Mouse (Mus musculus): ENCODE measurements around the gene Slc4a5.

DNA sequence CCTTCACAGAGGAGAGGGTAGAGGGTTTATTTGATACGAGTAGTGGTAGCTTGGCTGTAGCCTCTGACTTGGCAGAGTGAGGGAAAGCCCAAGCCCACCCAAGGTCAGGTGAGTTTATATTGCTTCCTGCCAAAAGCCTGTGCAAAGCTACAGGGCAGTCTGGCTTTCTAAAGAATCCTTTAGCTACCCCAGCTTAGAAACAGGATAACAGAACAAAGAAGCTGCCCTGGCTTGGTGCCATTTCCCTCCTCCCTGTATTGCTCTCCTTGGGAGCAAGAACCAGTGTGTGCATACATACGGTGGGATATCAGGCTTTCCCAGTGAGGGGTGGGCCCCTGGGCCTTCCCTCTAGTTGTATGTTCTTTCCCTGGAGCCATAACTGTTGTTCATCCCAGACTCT lies 9.1 kb upstream of the Slc4a5 start:
- no peak for TF ChIP-seq CTCF (IDR thresholded peaks at IDR 0.05; ENCODE audit: extremely low read depth, insufficient read length, insufficient replicate concordance, low read depth, low read length)
- no peak for TF ChIP-seq POLR2A (IDR thresholded peaks at IDR 0.05; ENCODE audit: low read depth, low read length)
